Mouse (Mus musculus) MEL (cell line): ENCODE results near the gene Nell1.

Source experiments
- CTCF ChIP-seq, 3 experiments: IDR thresholded peaks in 2 of 3; conservative IDR thresholded peaks in 1 of 3; 2 replicates each; pipeline ENCODE4 v1.5.1; 2011 to 2012; ENCODE audit warnings: low read length in 3 of 3, low read depth in 2 of 3, mild to moderate bottlenecking in 2 of 3, improper control_type of control experiment in 1 of 3, inconsistent platforms in 1 of 3, mixed read lengths in 1 of 3, moderate library complexity in 1 of 3; ENCODE audit not compliant: control insufficient read depth in 1 of 3, insufficient read depth in 1 of 3, poor library complexity in 1 of 3, severe bottlenecking in 1 of 3
- E2F4 ChIP-seq: IDR thresholded peaks from 2 replicates; pipeline ENCODE4 v1.6.1; 2011; ENCODE audit warnings: low read depth, low read length, improper control_type of control experiment, borderline replicate concordance
- MAZ ChIP-seq: IDR thresholded peaks from 2 replicates; pipeline ENCODE4 v1.6.1; 2012; ENCODE audit warnings: low read depth, mild to moderate bottlenecking, inconsistent platforms, low read length, improper control_type of control experiment
- POLR2AphosphoS2 ChIP-seq: IDR thresholded peaks from 2 replicates; pipeline ENCODE4 v1.6.1; 2011; ENCODE audit warnings: low read length, improper control_type of control experiment
- RAD21 ChIP-seq: IDR thresholded peaks from 2 replicates; pipeline ENCODE4 v1.6.1; 2011; ENCODE audit warnings: mild to moderate bottlenecking, low read depth, low read length, improper control_type of control experiment
- TAL1 ChIP-seq: IDR thresholded peaks from 2 replicates; pipeline ENCODE4 v1.6.1; 2012; ENCODE audit warnings: mild to moderate bottlenecking, inconsistent platforms, low read length, moderate library complexity, mixed read lengths
- ZC3H11A ChIP-seq: IDR thresholded peaks from 2 replicates; pipeline ENCODE4 v1.6.1; 2012; ENCODE audit warnings: low read depth, mild to moderate bottlenecking, inconsistent platforms, low read length, improper control_type of control experiment

DNA sequence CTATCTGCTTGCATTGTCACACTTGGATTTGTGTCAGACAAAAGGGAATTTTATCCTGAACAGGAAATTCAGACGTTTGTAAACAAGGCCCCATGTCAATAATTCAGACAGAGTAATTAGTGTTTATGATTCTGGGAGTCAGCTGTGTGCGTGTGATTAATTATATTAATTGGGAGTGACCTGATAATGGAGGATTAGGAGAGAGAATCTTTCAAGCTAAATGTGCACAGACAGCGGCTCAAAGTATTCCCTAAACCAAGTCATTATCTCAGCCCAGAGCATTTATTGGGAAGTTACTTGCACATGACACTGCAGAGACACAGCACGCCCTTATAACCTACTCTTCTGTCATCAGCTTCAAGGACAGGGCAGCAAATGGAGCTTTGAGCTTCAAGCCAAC lies 697.6 kb downstream of the Nell1 start:
- TF ChIP-seq POLR2AphosphoS2, result no peak
- TF ChIP-seq CTCF (IDR thresholded peaks at IDR 0.05 in 2 of 3, conservative IDR thresholded peaks at IDR 0.05 in 1 of 3; ENCODE audit: control insufficient read depth in 1 of 3, insufficient read depth in 1 of 3, low read depth in 2 of 3, low read length in 3 of 3, poor library complexity in 1 of 3, severe bottlenecking in 1 of 3), result no peak
- TF ChIP-seq E2F4, result no peak
- no peak for TF ChIP-seq ZC3H11A
- TF ChIP-seq TAL1, result no peak
- no peak for TF ChIP-seq RAD21
- no peak for TF ChIP-seq MAZ
